Mouse (Mus musculus) adrenal gland, postnatal 4 days (tissue): Measurements from ENCODE around the gene Zfyve26. TPM values are rescaled to one million over a fixed set of nuclear protein-coding genes. Genes with fewer than 3 reads are reported as not detected.
"Not testable (repeated sequence)": the region's sequence is repeated elsewhere in the genome, so short reads cannot be mapped to it uniquely, and the experiment has no call there.

Experiments used
- DNase-seq, 2 experiments: peaks; one replicate each; pipeline ENCODE4 v3.0.0; 2021 to 2022; ENCODE audit warnings: low spot score in 2 of 2, mixed read lengths in 2 of 2
- long read RNA-seq, 2 experiments: library from polyadenylated mRNA; stranded (forward); transcript quantifications; one replicate each; pipeline ENCODE4 v2.0.0; 2021
- total RNA-seq, 2 experiments: library from RNA; stranded (reverse); gene quantifications; 2 replicates each; pipeline ENCODE4 v1.2.3; 2021

Zfyve26 gene
- 10 to 100 TPM; 38.0 to 39.0 TPM for total RNA-seq
- long read RNA-seq, experiment 1, partial matches to known transcripts, result 2 of 2 reads
- long read RNA-seq, experiment 1, other reads (novel, unspliced or antisense), result 0 of 2 reads
- long read RNA-seq, experiment 2, full-length matches to known transcripts, result 1 of 3 reads
- long read RNA-seq, experiment 2, partial matches to known transcripts, result 1 of 3 reads
- long read RNA-seq, experiment 2, other reads (novel, unspliced or antisense), result 1 of 3 reads

DNA sequence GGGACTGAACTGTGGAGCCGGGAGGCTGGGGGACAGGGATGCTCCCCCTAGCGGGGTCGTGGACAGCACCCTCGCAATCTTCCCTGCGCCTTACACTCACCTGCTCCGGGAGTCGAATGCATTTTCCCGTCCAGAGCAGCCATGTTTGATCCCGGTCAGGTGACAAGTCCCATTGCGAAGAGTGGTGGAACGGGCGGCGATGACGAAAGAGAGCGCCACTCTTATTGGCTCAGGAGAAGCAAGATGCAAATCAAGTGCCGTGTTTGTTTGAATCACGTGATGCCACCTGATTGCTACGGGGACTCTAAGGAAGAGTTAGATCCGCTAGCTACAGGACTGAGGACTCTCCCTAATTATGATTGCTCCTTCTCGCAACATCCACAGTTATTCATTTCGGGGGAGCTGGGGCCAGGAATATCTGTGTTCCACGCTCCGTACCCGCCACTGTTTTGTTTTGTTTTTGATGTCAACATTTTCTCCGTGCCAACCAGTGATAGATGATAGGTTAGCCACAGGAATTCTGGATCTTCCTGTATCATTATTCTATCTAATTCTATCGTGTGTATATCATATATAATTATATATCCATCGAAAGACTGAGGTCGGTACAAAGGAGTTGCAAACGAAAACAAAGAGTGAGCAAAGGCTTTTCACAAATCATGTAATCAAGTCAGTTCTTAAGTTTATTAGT is at the start of gene Zfyve26:
Gene Zfyve26, minus strand, starts transcription at position 179 of the 691 bp plus-strand sequence.
- DNase-seq, result peak; percentile 61 to 85

DNA sequence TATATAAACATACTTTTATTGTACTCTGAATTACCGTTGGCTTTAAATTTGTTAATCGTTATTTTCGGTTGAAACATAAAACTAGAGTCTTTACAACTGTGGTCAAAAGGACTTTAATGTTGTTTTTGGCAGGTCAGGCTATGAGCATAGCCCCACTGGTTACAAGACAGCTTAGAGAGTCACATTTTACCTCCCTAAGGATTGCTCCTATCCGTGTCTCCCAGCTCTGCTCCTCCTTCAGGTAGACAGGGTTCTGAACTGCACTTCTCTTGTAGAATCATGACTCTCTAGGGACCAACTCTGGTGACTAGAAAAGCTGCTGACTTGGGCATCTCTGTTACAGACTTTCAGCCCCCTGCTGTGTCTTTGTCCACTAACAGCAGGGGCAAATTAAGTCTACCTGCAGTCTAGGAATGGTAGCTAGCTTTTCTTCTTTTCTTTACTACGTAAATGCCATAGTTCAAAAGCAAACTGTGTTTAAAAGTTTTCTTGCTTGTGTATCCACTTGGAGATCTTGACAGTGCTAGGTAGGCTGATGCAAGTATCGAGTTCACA is 45.3 kb upstream of the Zfyve26 start:
- DNase-seq, result no peak

- DNase-seq, result no peak
Measured at GRCm38 (mm10) chr12:79340513-79340912, 44.4 kb upstream of the Zfyve26 start.

DNA sequence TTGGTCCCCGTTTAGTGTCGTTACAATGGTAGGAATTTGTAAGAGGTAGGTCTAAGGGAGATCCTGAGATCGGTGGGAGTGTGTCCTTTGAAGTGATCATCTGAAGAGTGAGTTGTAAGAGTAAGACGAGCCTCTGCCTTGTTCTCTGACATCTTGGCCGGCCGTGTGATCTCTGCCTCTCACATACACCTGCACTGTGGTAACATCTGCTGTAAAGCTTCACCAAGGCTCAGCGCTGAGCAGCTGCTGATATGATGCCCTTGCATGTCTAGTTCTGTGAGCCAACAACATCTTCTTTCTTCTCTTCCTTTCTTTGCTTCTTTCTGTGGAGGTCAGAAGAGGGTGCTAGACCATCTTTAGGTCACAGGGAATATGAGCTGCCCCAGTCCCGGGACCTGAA is 42.7 kb upstream of the Zfyve26 start:
- no peak for DNase-seq

DNA sequence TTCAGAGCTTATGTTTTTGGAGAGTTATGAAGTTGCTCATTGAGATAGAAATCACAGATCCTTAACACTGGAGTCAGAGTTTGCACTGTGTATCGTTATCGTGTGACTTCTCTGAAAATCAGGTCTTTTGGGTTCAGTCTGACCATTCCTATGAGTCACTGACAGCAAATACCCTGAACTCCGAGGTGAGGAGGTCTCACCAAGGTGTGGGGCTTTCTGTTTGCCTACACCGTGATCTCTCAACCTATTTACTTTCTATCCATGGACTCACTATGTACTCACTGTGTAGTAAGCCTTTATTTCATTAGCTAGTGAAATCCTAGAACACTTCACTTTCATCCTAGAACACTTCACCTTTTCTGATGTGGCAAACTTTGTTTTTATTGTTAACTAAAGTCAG is 35.6 kb upstream of the Zfyve26 start:
- DNase-seq, result no peak

DNA sequence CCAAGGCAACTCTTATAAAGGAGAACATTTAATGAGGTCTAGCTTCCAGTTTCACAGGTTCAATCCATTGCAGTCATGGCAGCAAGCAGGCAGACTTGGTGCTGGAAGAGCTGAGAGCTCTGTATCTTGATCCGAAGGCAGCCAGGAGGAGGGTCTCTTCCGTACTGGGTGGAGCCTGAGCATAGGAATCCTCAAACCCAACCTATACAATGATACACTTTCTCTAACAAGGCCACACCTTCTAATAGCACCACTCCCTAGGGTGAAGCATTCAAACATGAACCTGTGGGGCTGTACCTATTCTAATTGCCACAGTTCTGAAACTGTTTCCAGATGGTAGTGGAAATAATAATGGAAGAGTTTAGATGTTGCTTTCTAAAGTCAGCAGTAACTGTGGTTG is 34.5 kb upstream of the Zfyve26 start:
- DNase-seq, result no peak

- no peak for DNase-seq
Measured at GRCm38 (mm10) chr12:79327868-79328267, 31.8 kb upstream of the Zfyve26 start.

GRCm38 (mm10) chr12:79326745-79327144 is 30.6 kb upstream of the Zfyve26 start:
- no peak for DNase-seq

GRCm38 (mm10) chr12:79326236-79326635 is 30.1 kb upstream of the Zfyve26 start:
- no peak for DNase-seq

DNA sequence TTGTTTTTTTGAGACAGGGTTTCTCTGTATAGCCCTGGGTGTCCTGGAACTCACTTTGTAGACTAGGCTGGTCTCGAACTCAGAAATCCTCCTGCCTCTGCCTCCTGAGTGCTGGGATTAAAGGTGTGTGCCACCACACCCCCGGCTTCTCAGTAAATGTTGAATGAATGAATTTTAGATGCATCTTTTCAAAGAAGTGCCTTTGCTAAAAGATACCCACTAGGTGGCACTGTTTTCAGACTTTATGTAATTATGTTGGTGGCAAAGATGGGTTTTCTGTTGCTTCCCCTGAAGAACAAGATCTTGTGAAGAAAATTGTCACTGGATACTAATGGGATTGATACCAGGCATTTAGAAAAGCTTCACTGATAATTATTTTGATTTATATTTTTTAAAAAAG is 26.4 kb upstream of the Zfyve26 start:
- DNase-seq, result not testable (repeated sequence)

GRCm38 (mm10) chr12:79320895-79321294 is 24.8 kb upstream of the Zfyve26 start:
- DNase-seq, result no peak

GRCm38 (mm10) chr12:79317339-79317738 is 21.2 kb upstream of the Zfyve26 start:
- no peak for DNase-seq

GRCm38 (mm10) chr12:79313721-79314120 is 17.6 kb upstream of the Zfyve26 start:
- no peak for DNase-seq

GRCm38 (mm10) chr12:79306013-79306412 is 9.9 kb upstream of the Zfyve26 start:
- DNase-seq, result no peak

GRCm38 (mm10) chr12:79305131-79305530 is 9.0 kb upstream of the Zfyve26 start:
- no peak for DNase-seq

DNA sequence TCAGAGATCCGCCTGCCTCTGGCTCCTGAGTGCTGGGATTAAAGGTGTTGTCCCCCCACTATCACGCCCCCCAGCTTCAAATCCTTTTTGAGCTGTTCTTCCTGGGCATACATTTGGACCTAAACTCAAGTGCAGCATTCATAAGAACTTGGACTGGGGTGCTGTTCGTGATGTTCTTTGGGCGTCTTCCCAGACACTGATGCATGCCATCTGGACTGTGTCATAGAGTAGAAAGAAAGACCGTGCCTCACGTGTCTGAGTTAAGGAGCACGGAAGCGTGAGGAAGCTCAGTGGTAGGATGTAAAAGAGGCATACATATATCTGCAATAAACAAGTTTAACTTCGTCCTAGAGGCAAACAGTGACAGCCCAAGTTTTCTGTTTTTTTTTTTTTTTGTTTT is 5.7 kb upstream of the Zfyve26 start:
- no peak for DNase-seq

- no peak for DNase-seq
Measured at GRCm38 (mm10) chr12:79297884-79298636, 2.0 kb upstream of the Zfyve26 start.

GRCm38 (mm10) chr12:79297121-79297576 is 1.0 kb upstream of the Zfyve26 start, which contains the start of gene Rad51b:
TSS of gene Rad51b (plus strand) at chr12:79297282.
- DNase-seq, result peak; percentile 22 to 49

- DNase-seq, result no peak
Measured at GRCm38 (mm10) chr12:79292874-79293273, 3.2 kb downstream of the Zfyve26 start.

DNA sequence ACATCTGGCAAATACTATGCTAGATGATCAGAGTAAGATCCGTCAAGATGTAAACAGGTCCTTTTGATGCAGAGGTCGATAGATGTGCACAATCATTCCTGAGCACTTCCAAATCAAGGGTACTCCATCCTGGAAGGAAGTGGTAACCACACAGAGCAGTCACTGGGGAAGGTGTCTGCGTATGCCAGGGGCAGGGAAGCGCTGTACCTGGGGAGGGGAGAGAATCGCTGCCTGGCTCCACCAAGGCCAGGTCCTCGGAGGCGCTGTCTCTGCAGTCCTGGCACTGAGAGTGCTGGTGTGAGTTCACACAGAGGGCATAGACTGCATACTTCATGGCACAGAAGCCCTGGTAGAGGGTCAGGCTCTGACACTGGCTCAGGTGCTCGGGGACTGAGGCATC is 13.5 kb downstream of the Zfyve26 start:
- no peak for DNase-seq

DNA sequence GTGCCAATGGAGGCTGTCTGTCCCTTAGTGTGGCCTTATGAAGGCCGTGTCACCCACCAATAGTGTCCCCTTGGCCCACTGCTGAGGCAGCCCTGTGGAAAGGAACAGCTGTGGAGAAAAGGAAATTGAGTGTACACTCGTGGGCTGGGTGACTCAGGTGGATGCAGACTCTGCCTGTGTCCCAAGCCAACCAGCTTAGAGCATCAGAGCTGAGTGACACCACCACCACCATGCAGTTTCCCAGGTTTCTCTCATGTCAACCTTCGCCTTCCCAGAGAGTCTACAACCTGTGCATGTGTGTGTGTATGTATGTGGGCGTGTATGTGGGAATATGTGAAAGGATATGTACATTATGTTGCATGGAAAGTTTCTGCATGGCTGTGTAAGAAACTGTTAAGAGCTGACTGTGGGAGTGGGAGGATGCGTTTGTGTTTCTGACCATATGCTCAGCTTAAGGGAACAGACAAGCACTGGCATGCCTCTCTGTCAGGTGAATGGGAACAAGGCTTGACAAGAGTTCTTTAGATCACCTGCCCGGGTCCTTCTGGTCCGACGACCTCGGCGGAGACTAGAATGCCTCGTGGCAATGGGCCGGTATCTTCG is 16.5 kb downstream of the Zfyve26 start:
- DNase-seq, result no peak
